Mouse (Mus musculus) heart, adult 8-10 months (tissue): ENCODE measurements around the gene Asphd2. TPM values are rescaled to one million over a fixed set of nuclear protein-coding genes. Genes with fewer than 3 reads are reported as not detected.
"Not testable (repeated sequence)": the region's sequence is repeated elsewhere in the genome, so short reads cannot be mapped to it uniquely, and the experiment has no call there.

ENCODE experiments used
- DNase-seq: peaks from one replicate; pipeline ENCODE4 v3.0.0; 2022; ENCODE audit warnings: low spot score
- total RNA-seq, 4 experiments: library from RNA; stranded (reverse); gene quantifications; 2 replicates each; pipeline ENCODE4 v1.2.4; 2022

The Asphd2 gene
- total RNA-seq = under 1 TPM; 0.41 to 0.52 (median 0.47) TPM

GRCm38 (mm10) chr5:112394779-112395443, at the start of gene Asphd2:
Asphd2 (minus strand) TSS chr5:112394866.
- no peak for DNase-seq

- no peak for DNase-seq
These were observed 43.9 kb upstream of the Asphd2 start for GRCm38 (mm10) chr5:112438535-112438934.

GRCm38 (mm10) chr5:112433004-112433403, 38.3 kb upstream of the Asphd2 start:
- peak; percentile 58 for DNase-seq

GRCm38 (mm10) chr5:112432033-112432432, 37.4 kb upstream of the Asphd2 start:
- DNase-seq = no peak

- no peak for DNase-seq
These were observed 36.6 kb upstream of the Asphd2 start for GRCm38 (mm10) chr5:112431120-112431775.

GRCm38 (mm10) chr5:112428944-112429343, 34.3 kb upstream of the Asphd2 start:
- DNase-seq = peak; percentile 29

- peak; percentile 29 for DNase-seq
These were observed 32.6 kb upstream of the Asphd2 start for GRCm38 (mm10) chr5:112427283-112427682.

GRCm38 (mm10) chr5:112426635-112427034, 32.0 kb upstream of the Asphd2 start:
- DNase-seq = no peak

GRCm38 (mm10) chr5:112419535-112419934, 24.9 kb upstream of the Asphd2 start:
- no peak for DNase-seq

- DNase-seq = no peak
These were observed 23.4 kb upstream of the Asphd2 start for GRCm38 (mm10) chr5:112418023-112418422.

GRCm38 (mm10) chr5:112416673-112417072, 22.0 kb upstream of the Asphd2 start:
- no peak for DNase-seq

GRCm38 (mm10) chr5:112412781-112413180, 18.1 kb upstream of the Asphd2 start:
- DNase-seq = not testable (repeated sequence)

GRCm38 (mm10) chr5:112411514-112412335, 17.1 kb upstream of the Asphd2 start:
- no peak for DNase-seq

- no peak for DNase-seq
These were observed 16.4 kb upstream of the Asphd2 start for GRCm38 (mm10) chr5:112411072-112411471.

GRCm38 (mm10) chr5:112409274-112409673, 14.6 kb upstream of the Asphd2 start:
- no peak for DNase-seq

- DNase-seq = no peak
These were observed 11.4 kb upstream of the Asphd2 start for GRCm38 (mm10) chr5:112406017-112406416.

- DNase-seq = no peak
These were observed 7.8 kb upstream of the Asphd2 start for GRCm38 (mm10) chr5:112402437-112402836.

- no peak for DNase-seq
These were observed 4.6 kb upstream of the Asphd2 start for GRCm38 (mm10) chr5:112399284-112399683.

- no peak for DNase-seq
These were observed 1.4 kb upstream of the Asphd2 start for GRCm38 (mm10) chr5:112396066-112396465.

- DNase-seq = no peak
These were observed 277 bp downstream of the Asphd2 start for GRCm38 (mm10) chr5:112394415-112394763.

GRCm38 (mm10) chr5:112393741-112394414, 788 bp downstream of the Asphd2 start:
- no peak for DNase-seq
